Mouse (Mus musculus): ENCODE measurements around the gene Borcs6. TPM values are rescaled to one million over a fixed set of nuclear protein-coding genes. Genes with fewer than 3 reads are reported as not detected.

Borcs6 gene
- polyA plus RNA-seq, 1 experiment from 2014 or later, result 6.6 TPM

GRCm38 (mm10) chr11:69105796-69106195 is 46.3 kb downstream of the Borcs6 start:
- ATAC-seq (ENCODE audit: low FRiP score, low TSS enrichment), result no peak
- Histone ChIP-seq H3K36me3 (ENCODE audit: control insufficient read depth, insufficient read depth, low read length) (peaks cover 81% of the 10 kb centered on the region), H3K4me1 (ENCODE audit: control insufficient read depth, insufficient read depth, low read length) (peaks cover under 1% of the 10 kb centered on the region), H3K27ac (ENCODE audit: low read depth, low read length) (no peak overlapping the region), H3K27me3 (ENCODE audit: control insufficient read depth, insufficient read depth, low read length) (no peaks in the 10 kb centered on the region), H3K4me3 (ENCODE audit: low read length) (no peak overlapping the region), H3K9ac (ENCODE audit: low read depth, low read length) (no peak overlapping the region), H3K4me2 (replicated peaks; ENCODE audit: low read depth, low read length) (no peak overlapping the region), H3K9me3 (ENCODE audit: control insufficient read depth, low read length) (no peaks in the 10 kb centered on the region)
- 83% methylated on average over 2 of the region's 2 CpGs for WGBS

- Histone ChIP-seq H3K27me3 (ENCODE audit: control insufficient read depth, insufficient read depth, low read length) (no peaks in the 10 kb centered on the region), H3K36me3 (ENCODE audit: control insufficient read depth, insufficient read depth, low read length) (peaks cover 76% of the 10 kb centered on the region), H3K4me2 (replicated peaks; ENCODE audit: low read depth, low read length) (no peak overlapping the region), H3K9ac (ENCODE audit: low read depth, low read length) (no peak overlapping the region), H3K9me3 (ENCODE audit: control insufficient read depth, low read length) (no peaks in the 10 kb centered on the region), H3K4me1 (ENCODE audit: control insufficient read depth, insufficient read depth, low read length) (no peaks in the 10 kb centered on the region), H3K27ac (ENCODE audit: low read depth, low read length) (no peak overlapping the region), H3K4me3 (ENCODE audit: low read length) (no peak overlapping the region)
- no peak for ATAC-seq (ENCODE audit: low FRiP score, low TSS enrichment)
- WGBS, result 94% methylated on average over 11 of the region's 11 CpGs
Observed at GRCm38 (mm10) chr11:69106299-69106698, 46.8 kb downstream of the Borcs6 start.

GRCm38 (mm10) chr11:69106842-69107241 is 47.3 kb downstream of the Borcs6 start:
- 90% methylated on average over 11 of the region's 11 CpGs for WGBS
- H3K4me2 ChIP-seq (replicated peaks; ENCODE audit: low read depth, low read length), result no peak overlapping the region
- H3K27ac ChIP-seq (ENCODE audit: low read depth, low read length), result no peak overlapping the region
- H3K4me1 ChIP-seq (ENCODE audit: control insufficient read depth, insufficient read depth, low read length), result no peaks in the 10 kb centered on the region
- no peaks in the 10 kb centered on the region for H3K9me3 ChIP-seq (ENCODE audit: control insufficient read depth, low read length)
- peaks cover 71% of the 10 kb centered on the region for H3K36me3 ChIP-seq (ENCODE audit: control insufficient read depth, insufficient read depth, low read length)
- ATAC-seq (ENCODE audit: low FRiP score, low TSS enrichment), result no peak
- H3K4me3 ChIP-seq (ENCODE audit: low read length), result no peak overlapping the region
- H3K27me3 ChIP-seq (ENCODE audit: control insufficient read depth, insufficient read depth, low read length), result no peaks in the 10 kb centered on the region
- no peak overlapping the region for H3K9ac ChIP-seq (ENCODE audit: low read depth, low read length)

- no peak overlapping the region for H3K4me2 ChIP-seq (replicated peaks; ENCODE audit: low read depth, low read length)
- no peak overlapping the region for H3K4me3 ChIP-seq (ENCODE audit: low read length)
- H3K27ac ChIP-seq (ENCODE audit: low read depth, low read length), result no peak overlapping the region
- H3K4me1 ChIP-seq (ENCODE audit: control insufficient read depth, insufficient read depth, low read length), result no peaks in the 10 kb centered on the region
- WGBS, result 90% methylated on average over 11 of the region's 11 CpGs
- H3K9me3 ChIP-seq (ENCODE audit: control insufficient read depth, low read length), result no peaks in the 10 kb centered on the region
- H3K27me3 ChIP-seq (ENCODE audit: control insufficient read depth, insufficient read depth, low read length), result peaks cover 4% of the 10 kb centered on the region; the same call in 1 of the 2 replicates
- no peak for ATAC-seq (ENCODE audit: low FRiP score, low TSS enrichment)
- H3K36me3 ChIP-seq (ENCODE audit: control insufficient read depth, insufficient read depth, low read length), result peaks cover 62% of the 10 kb centered on the region
- H3K9ac ChIP-seq (ENCODE audit: low read depth, low read length), result no peak overlapping the region
Observed at GRCm38 (mm10) chr11:69107676-69108075, 48.2 kb downstream of the Borcs6 start.

- no peak for ATAC-seq (ENCODE audit: low FRiP score, low TSS enrichment)
- Histone ChIP-seq H3K4me3 (ENCODE audit: low read length) (no peak overlapping the region), H3K4me1 (ENCODE audit: control insufficient read depth, insufficient read depth, low read length) (no peaks in the 10 kb centered on the region), H3K9me3 (ENCODE audit: control insufficient read depth, low read length) (no peaks in the 10 kb centered on the region), H3K36me3 (ENCODE audit: control insufficient read depth, insufficient read depth, low read length) (peaks cover 57% of the 10 kb centered on the region), H3K27ac (ENCODE audit: low read depth, low read length) (no peak overlapping the region), H3K4me2 (replicated peaks; ENCODE audit: low read depth, low read length) (no peak overlapping the region), H3K9ac (ENCODE audit: low read depth, low read length) (no peak overlapping the region), H3K27me3 (ENCODE audit: control insufficient read depth, insufficient read depth, low read length) (peaks cover 4% of the 10 kb centered on the region; the same call in 1 of the 2 replicates)
- WGBS, result 84% methylated on average over 9 of the region's 9 CpGs
Observed at GRCm38 (mm10) chr11:69108223-69108622, 48.7 kb downstream of the Borcs6 start.

- no peak overlapping the region for H3K4me2 ChIP-seq (replicated peaks; ENCODE audit: low read depth, low read length)
- WGBS, result 85% methylated on average over 13 of the region's 13 CpGs
- no peaks in the 10 kb centered on the region for H3K4me1 ChIP-seq (ENCODE audit: control insufficient read depth, insufficient read depth, low read length)
- peaks cover 46% of the 10 kb centered on the region for H3K36me3 ChIP-seq (ENCODE audit: control insufficient read depth, insufficient read depth, low read length)
- no peak overlapping the region for H3K27ac ChIP-seq (ENCODE audit: low read depth, low read length)
- ATAC-seq (ENCODE audit: low FRiP score, low TSS enrichment), result peak; percentile 21; the same call in 1 of the 2 replicates
- no peaks in the 10 kb centered on the region for H3K9me3 ChIP-seq (ENCODE audit: control insufficient read depth, low read length)
- peaks cover 4% of the 10 kb centered on the region; the same call in 1 of the 2 replicates for H3K27me3 ChIP-seq (ENCODE audit: control insufficient read depth, insufficient read depth, low read length)
- no peak overlapping the region for H3K4me3 ChIP-seq (ENCODE audit: low read length)
- H3K9ac ChIP-seq (ENCODE audit: low read depth, low read length), result no peak overlapping the region
Observed at GRCm38 (mm10) chr11:69109032-69109900, 49.7 kb downstream of the Borcs6 start.

GRCm38 (mm10) chr11:69110319-69111046 is 51.0 kb downstream of the Borcs6 start:
- peak; percentile 77 for ATAC-seq (ENCODE audit: low FRiP score, low TSS enrichment)
- Histone ChIP-seq H3K4me1 (ENCODE audit: control insufficient read depth, insufficient read depth, low read length) (no peaks in the 10 kb centered on the region), H3K9me3 (ENCODE audit: control insufficient read depth, low read length) (no peaks in the 10 kb centered on the region), H3K4me2 (replicated peaks; ENCODE audit: low read depth, low read length) (peak overlapping the region; percentile 51), H3K9ac (ENCODE audit: low read depth, low read length) (peak overlapping the region; percentile 38; the same call in 1 of the 2 replicates), H3K4me3 (ENCODE audit: low read length) (peak overlapping the region; percentile 58), H3K27ac (ENCODE audit: low read depth, low read length) (no peak overlapping the region), H3K27me3 (ENCODE audit: control insufficient read depth, insufficient read depth, low read length) (peaks cover 4% of the 10 kb centered on the region; the same call in 1 of the 2 replicates), H3K36me3 (ENCODE audit: control insufficient read depth, insufficient read depth, low read length) (peaks cover 34% of the 10 kb centered on the region)
- under 1% methylated on average over 30 of the region's 30 CpGs for WGBS

All from kidney, embryonic 14.5 days (tissue).